Mouse (Mus musculus) cortical plate, adult 2 months (tissue): Measurements from ENCODE around the gene Kdm4b.

Experiments
- CTCF ChIP-seq: fragments of 200-500 bp; IDR thresholded peaks from 2 replicates; pipeline ENCODE4 v1.5.1; 2011; ENCODE audit warnings: mild to moderate bottlenecking, control low read depth, low read length; ENCODE audit not compliant: insufficient read depth; ENCODE audit errors: extremely low read depth
- POLR2A ChIP-seq: fragments of 200-500 bp; IDR thresholded peaks from 2 replicates; pipeline ENCODE4 v1.6.1; 2011; ENCODE audit warnings: mild to moderate bottlenecking, low read length, control low read depth; ENCODE audit not compliant: insufficient read depth; ENCODE audit errors: extremely low read depth

- no peak for TF ChIP-seq POLR2A
- no peak for TF ChIP-seq CTCF
Observed at GRCm38 (mm10) chr17:56329267-56329666, 3.4 kb downstream of the Kdm4b start.
